Comparison of ENCODE assay signal across 12 mouse cellular contexts in the genomic region with DNA sequence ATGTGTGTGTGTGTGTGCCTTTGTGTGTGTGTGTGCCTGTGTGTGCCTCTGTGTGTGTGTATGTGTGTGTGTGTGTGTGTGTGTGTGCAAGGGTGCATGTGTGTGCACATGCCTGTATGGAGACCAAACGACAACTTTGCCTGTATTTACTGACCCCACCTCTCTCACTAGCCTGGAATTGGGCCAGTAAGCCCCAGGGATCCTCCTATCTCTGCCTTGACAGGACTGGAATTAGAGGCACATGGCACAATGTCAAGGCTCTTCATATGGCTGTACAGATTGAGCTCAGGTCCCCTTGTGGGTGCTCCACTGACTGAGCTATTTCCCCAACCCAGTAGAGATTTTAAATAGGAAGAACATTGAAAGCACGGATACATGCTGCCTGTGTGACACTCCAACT.
"Had no signal": no experiment of that assay in that cellular context is flagged by ENCODE, and none has a peak within 500 bp of the region (broad histone marks: within the 10 kb centered on the region; RNA-seq: fewer than 3 reads in every experiment).

No protein-coding gene starts in this region.

- H3K27ac ChIP-seq: left cerebral cortex, adult 2 months; limb, embryonic 13.5 days; liver, embryonic 15.5 days; neural tube, embryonic 12.5 days had no signal

- H3K9me3 ChIP-seq: limb, embryonic 13.5 days; liver, embryonic 15.5 days; neural tube, embryonic 12.5 days had no signal

- H3K9ac ChIP-seq: limb, embryonic 13.5 days; liver, embryonic 15.5 days; neural tube, embryonic 12.5 days had no signal

- H3K4me2 ChIP-seq: limb, embryonic 13.5 days; liver, embryonic 11.5 days; liver, embryonic 15.5 days; neural tube, embryonic 12.5 days had no signal

- DNase-seq: kidney, adult 11 months; kidney, adult 9 months; kidney, postnatal 10 days; lung, adult 2 months; lung, postnatal 36 days; thymus, postnatal 36 days had no signal

- H3K27me3 ChIP-seq: limb, embryonic 13.5 days; liver, embryonic 15.5 days; neural tube, embryonic 12.5 days had no signal

- ATAC-seq: lung, postnatal 0 days had no signal

- H3K36me3 ChIP-seq: limb, embryonic 13.5 days; liver, embryonic 15.5 days; neural tube, embryonic 12.5 days had no signal

- H3K4me1 ChIP-seq: liver, embryonic 15.5 days; neural tube, embryonic 12.5 days had no signal

- H3K4me3 ChIP-seq: left cerebral cortex, adult 2 months; limb, embryonic 13.5 days; liver, embryonic 15.5 days; neural tube, embryonic 12.5 days had no signal
